Mouse (Mus musculus): Measurements from ENCODE around the gene Top3a.
"Not testable (repeated sequence)": the region's sequence is repeated elsewhere in the genome, so short reads cannot be mapped to it uniquely, and the experiment has no call there.

- not testable (repeated sequence) for TF ChIP-seq POLR2A (IDR thresholded peaks at IDR 0.05; ENCODE audit: low read depth, low read length); CTCF (IDR thresholded peaks at IDR 0.05; ENCODE audit: extremely low read depth, insufficient read length, insufficient replicate concordance, low read depth, low read length)
Measured at GRCm38 (mm10) chr11:60811618-60812017, 34.5 kb upstream of the Top3a start, which contains the start of gene Shmt1.
